Mouse (Mus musculus) limb, embryonic 14.5 days (tissue): ENCODE results near the gene Rcc2. TPM values are rescaled to one million over a fixed set of nuclear protein-coding genes. Genes with fewer than 3 reads are reported as not detected.
A peak's percentile ranks its signal among the peaks of the same experiment; 100 is the strongest.

Experiments
- ATAC-seq: fragments of 200-750 bp; cut with Nextera tagmentation; 2 replicates; pipeline ENCODE4 v1.8.0; 2017; ENCODE audit warnings: low read depth, moderate number of reproducible peaks, moderate TSS enrichment; ENCODE audit not compliant: low FRiP score
- DNase-seq: peaks from one replicate; pipeline ENCODE4 v3.0.0-alpha.2; 2015; ENCODE audit warnings: low spot score
- H3K27ac ChIP-seq: fragments of 300-500 bp; sonication (generic); replicated peaks from 2 replicates; pipeline ENCODE4 v1.5.1; 2014; ENCODE audit warnings: low read depth, mild to moderate bottlenecking, low read length, moderate library complexity, mixed read lengths
- H3K27me3 ChIP-seq: fragments of 300-500 bp; sonication (generic); 2 replicates; pipeline ENCODE4 v1.6.1; 2014; ENCODE audit warnings: low read length, mixed read lengths; ENCODE audit not compliant: control insufficient read depth, insufficient read depth
- H3K36me3 ChIP-seq: fragments of 300-500 bp; sonication (generic); 2 replicates; pipeline ENCODE4 v1.6.1; 2014; ENCODE audit warnings: mild to moderate bottlenecking, low read length, moderate library complexity, mixed read lengths; ENCODE audit not compliant: control insufficient read depth, insufficient read depth
- H3K4me1 ChIP-seq: fragments of 300-500 bp; sonication (generic); 2 replicates; pipeline ENCODE4 v1.6.1; 2014; ENCODE audit warnings: antibody characterized with exemption, low read length, mixed read lengths; ENCODE audit not compliant: control insufficient read depth, insufficient read depth
- H3K4me2 ChIP-seq: fragments of 300-500 bp; sonication (generic); replicated peaks from 2 replicates; pipeline ENCODE4 v1.6.1; 2014; ENCODE audit warnings: low read depth, mild to moderate bottlenecking, low read length, moderate library complexity; ENCODE audit not compliant: severe bottlenecking
- H3K4me3 ChIP-seq: fragments of 300-500 bp; sonication (generic); replicated peaks from 2 replicates; pipeline ENCODE4 v1.5.1; 2014; ENCODE audit warnings: low read length
- H3K9ac ChIP-seq: fragments of 300-500 bp; sonication (generic); 2 replicates; pipeline ENCODE4 v1.6.1; 2014; ENCODE audit warnings: mild to moderate bottlenecking, low read depth, low read length, moderate library complexity; ENCODE audit not compliant: severe bottlenecking
- H3K9me3 ChIP-seq: fragments of 300-500 bp; sonication (generic); 2 replicates; pipeline ENCODE4 v1.6.1; 2016; ENCODE audit warnings: low read length; ENCODE audit not compliant: control insufficient read depth
- POLR2A ChIP-seq: fragments of 200-500 bp; IDR thresholded peaks from 2 replicates; pipeline ENCODE4 v1.8.0; 2012; ENCODE audit warnings: inconsistent platforms, mild to moderate bottlenecking, moderate library complexity, borderline replicate concordance; ENCODE audit not compliant: insufficient read depth, insufficient read length; ENCODE audit errors: extremely low read depth
- WGBS: fragments of 180-500 bp; shearing (Covaris S2); extraction: QIAGEN DNeasy Blood & Tissue Kit; methylation state at CpG from one replicate; pipeline ENCODE4 v1.1.7; 2014; 5-methylcytosine and 5-hydroxymethylcytosine counted together
- polyA plus RNA-seq, 2 experiments: library from polyadenylated mRNA; depleted of rRNA in 1 of 2; stranded (reverse) in 1 of 2; unstranded in 1 of 2; fragments of >200 nt; fragmentation: Nextera tagmentation in 1 of 2; extraction: Ambion mirVana in 1 of 2; gene quantifications; 2 replicates each; pipeline versions ENCODE4 v1.2.1 to v1.2.3; 2012 to 2014

Gene Rcc2
- polyA plus RNA-seq (2012; rRNA removed) (119 and 145 TPM in 2 replicates), polyA plus RNA-seq (2014; fragmentation: Nextera tagmentation; extraction: Ambion mirVana) (47.8 and 57.2 TPM in 2 replicates)

- no peaks in the 10 kb centered on the region for H3K27me3 ChIP-seq
- DNase-seq = no peak
- 7% methylated on average over 20 of the region's 20 CpGs for WGBS
Measured at GRCm38 (mm10) chr4:140700269-140701018, at the start of gene Rcc2. Gene Rcc2 (plus strand): TSS chr4:140700541.

DNA sequence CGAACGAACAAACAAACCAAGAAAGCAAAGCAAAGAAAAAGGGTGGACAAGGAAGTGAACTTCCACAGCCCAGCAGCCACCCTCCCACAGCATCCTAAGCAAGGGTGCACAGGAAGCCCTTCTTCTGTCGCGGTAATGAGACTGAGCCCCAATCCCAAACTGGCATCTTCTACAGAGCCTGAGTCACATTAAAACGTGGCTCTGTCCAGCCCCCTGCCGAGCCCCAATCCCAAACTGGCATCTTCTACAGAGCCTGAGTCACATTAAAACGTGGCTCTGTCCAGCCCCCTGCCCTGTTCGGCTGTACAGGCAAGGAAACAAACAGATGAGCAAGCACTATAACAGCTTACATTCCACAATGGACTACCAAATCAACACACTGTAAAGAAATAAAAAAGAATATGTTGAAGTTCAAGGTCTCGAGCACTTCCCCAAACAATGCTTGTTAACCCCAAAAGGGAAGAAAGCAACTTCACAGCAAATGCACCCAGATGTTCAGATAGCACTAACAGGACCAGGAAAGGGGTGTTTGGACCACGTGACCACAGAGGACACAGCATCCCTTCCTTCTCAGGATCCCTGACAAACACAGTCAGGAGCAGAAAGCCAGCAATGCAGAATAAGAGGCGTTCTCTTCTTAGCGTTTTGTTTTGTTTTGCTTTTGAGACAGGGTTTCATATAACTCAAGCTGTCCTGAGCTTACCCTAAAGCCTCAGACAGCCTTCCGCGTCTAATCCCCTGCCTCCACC, 46.3 kb upstream of the Rcc2 start:
- Histone ChIP-seq H3K27ac (no peak overlapping the region), H3K4me2 (no peak overlapping the region), H3K36me3 (no peaks in the 10 kb centered on the region), H3K27me3 (no peaks in the 10 kb centered on the region), H3K4me1 (peaks cover 28% of the 10 kb centered on the region), H3K9me3 (no peaks in the 10 kb centered on the region), H3K9ac (no peak overlapping the region), H3K4me3 (no peak overlapping the region)
- DNase-seq (no peak), ATAC-seq (no peak)
- TF ChIP-seq POLR2A = no peak
- WGBS = 43% methylated on average over 14 of the region's 14 CpGs

More at GRCm38 (mm10) chr4:140700269-140701018, at the start of gene Rcc2:
- Histone ChIP-seq H3K36me3 (peaks cover 9% of the 10 kb centered on the region), H3K4me1 (peaks cover 29% of the 10 kb centered on the region), H3K9ac (peak within 1 kb of the TSS; percentile 97), H3K4me3 (peak within 1 kb of the TSS; percentile 83), H3K4me2 (peak within 1 kb of the TSS; percentile 91), H3K27ac (peak within 1 kb of the TSS; percentile 99), H3K9me3 (no peaks in the 10 kb centered on the region)
- no peak for ATAC-seq
- 0 out of 2 replicates have a peak, but pooled peaks have one; percentile 16 for TF ChIP-seq POLR2A

DNA sequence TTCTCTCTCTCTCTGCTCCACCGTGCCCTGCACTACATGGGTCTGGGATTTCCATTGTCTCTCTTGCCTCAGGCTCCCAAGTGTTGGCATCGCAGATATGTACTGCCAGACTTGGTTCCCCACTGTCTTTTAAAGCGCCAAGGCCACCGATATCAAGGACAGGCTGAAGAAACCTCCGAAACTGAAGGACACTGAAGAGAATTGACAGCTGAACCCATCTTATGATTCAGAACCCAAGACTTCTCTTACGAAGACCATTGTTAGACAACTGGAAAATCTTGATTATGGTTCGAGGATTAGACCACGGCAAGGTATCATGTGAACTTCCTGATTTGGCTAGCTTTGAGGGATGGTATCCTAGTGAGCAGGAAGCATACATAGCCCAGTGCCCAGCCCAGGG, 45.5 kb upstream of the Rcc2 start:
- Histone ChIP-seq H3K4me2 (no peak overlapping the region), H3K36me3 (no peaks in the 10 kb centered on the region), H3K4me1 (peaks cover 22% of the 10 kb centered on the region), H3K4me3 (no peak overlapping the region), H3K9me3 (no peaks in the 10 kb centered on the region), H3K27me3 (no peaks in the 10 kb centered on the region), H3K27ac (no peak overlapping the region), H3K9ac (no peak overlapping the region)
- DNase-seq (no peak), ATAC-seq (no peak)
- TF ChIP-seq POLR2A = no peak
- 78% methylated on average over 8 of the region's 8 CpGs for WGBS

- Histone ChIP-seq H3K4me1 (peaks cover 22% of the 10 kb centered on the region), H3K9me3 (no peaks in the 10 kb centered on the region), H3K4me3 (no peak overlapping the region), H3K27ac (no peak overlapping the region), H3K36me3 (no peaks in the 10 kb centered on the region), H3K4me2 (no peak overlapping the region), H3K27me3 (no peaks in the 10 kb centered on the region), H3K9ac (no peak overlapping the region)
- DNase-seq = no peak
- WGBS = 70% methylated on average over 8 of the region's 8 CpGs
- no peak for TF ChIP-seq POLR2A
- ATAC-seq = no peak
Measured at GRCm38 (mm10) chr4:140656529-140656928, 43.8 kb upstream of the Rcc2 start.

- WGBS = 3% methylated on average over 21 of the region's 24 CpGs
- Histone ChIP-seq H3K4me1 (peaks cover 27% of the 10 kb centered on the region), H3K27me3 (no peaks in the 10 kb centered on the region), H3K9me3 (no peaks in the 10 kb centered on the region), H3K4me3 (peak overlapping the region; percentile 8; the same call in 1 of the 2 replicates), H3K36me3 (no peaks in the 10 kb centered on the region), H3K27ac (peak overlapping the region; percentile 90), H3K4me2 (peak overlapping the region; percentile 43), H3K9ac (peak overlapping the region; percentile 34; the same call in 1 of the 2 replicates)
- DNase-seq (peak; percentile 63), ATAC-seq (peak; percentile 76)
- TF ChIP-seq POLR2A = no peak
Measured at GRCm38 (mm10) chr4:140657681-140658575, 42.4 kb upstream of the Rcc2 start.
